Mouse (Mus musculus) MEL (cell line): ENCODE measurements at regions not wholly inside any gene's neighbourhood (a gene's known extent, or its start where the extent isn't known, plus 50 kb on each side); places are given as distances from the start of the nearest gene placed in this dataset.

Experiments
- DNase-seq: peaks from one replicate; pipeline ENCODE4 v3.0.0; 2011; ENCODE audit warnings: low read depth, low spot score
- H3K27ac ChIP-seq: 2 replicates; pipeline ENCODE4 v1.5.1; 2012; ENCODE audit warnings: low read depth, mild to moderate bottlenecking, control low read depth, low read length, moderate library complexity; ENCODE audit not compliant: control insufficient read depth
- H3K27me3 ChIP-seq, 2 experiments: fragments of 150-350 bp in 1 of 2; sonication (generic) in 1 of 2; 2 replicates each; pipeline ENCODE4 v1.6.1; 2012; ENCODE audit warnings: low read length in 2 of 2, mild to moderate bottlenecking in 2 of 2, improper control_type of control experiment in 1 of 2, moderate library complexity in 1 of 2; ENCODE audit not compliant: insufficient read depth in 2 of 2, control insufficient read depth in 1 of 2
- H3K36me3 ChIP-seq, 2 experiments: 2 replicates each; pipeline ENCODE4 v1.6.1; 2012 to 2014; ENCODE audit warnings: low read length in 2 of 2, improper control_type of control experiment in 1 of 2, inconsistent platforms in 1 of 2, mild to moderate bottlenecking in 1 of 2; ENCODE audit not compliant: insufficient read depth in 2 of 2, control insufficient read depth in 1 of 2
- H3K4me1 ChIP-seq, 2 experiments: fragments of 150-350 bp in 1 of 2; sonication (generic) in 1 of 2; 2 replicates each; pipeline ENCODE4 v1.6.1; 2012; ENCODE audit warnings: low read length in 2 of 2, improper control_type of control experiment in 1 of 2, mild to moderate bottlenecking in 1 of 2; ENCODE audit not compliant: insufficient read depth in 2 of 2, control insufficient read depth in 1 of 2
- H3K4me3 ChIP-seq, 2 experiments: fragments of 150-350 bp in 1 of 2; sonication (generic) in 1 of 2; 2 replicates each; pipeline ENCODE4 v1.5.1; 2012; ENCODE audit warnings: low read depth in 2 of 2, low read length in 2 of 2, mild to moderate bottlenecking in 2 of 2, moderate library complexity in 2 of 2, control low read depth in 1 of 2, improper control_type of control experiment in 1 of 2; ENCODE audit not compliant: control insufficient read depth in 1 of 2, insufficient read depth in 1 of 2
- H3K79me2 ChIP-seq: 2 replicates; pipeline ENCODE4 v1.6.1; 2012; ENCODE audit warnings: mild to moderate bottlenecking, low read length, moderate library complexity; ENCODE audit not compliant: control insufficient read depth, poor library complexity, insufficient read depth
- H3K9ac ChIP-seq: 2 replicates; pipeline ENCODE4 v1.6.1; 2012; ENCODE audit warnings: low read depth, mild to moderate bottlenecking, control low read depth, low read length, moderate library complexity; ENCODE audit not compliant: control insufficient read depth, poor library complexity, severe bottlenecking
- H3K9me3 ChIP-seq: fragments of 150-350 bp; sonication (generic); replicated peaks from 2 replicates; pipeline ENCODE4 v1.6.1; 2012; ENCODE audit warnings: mild to moderate bottlenecking, low read length, improper control_type of control experiment, moderate library complexity; ENCODE audit not compliant: insufficient read depth
- BHLHE40 ChIP-seq: IDR thresholded peaks from 2 replicates; pipeline ENCODE4 v1.6.1; 2012; ENCODE audit warnings: low read depth, mild to moderate bottlenecking, inconsistent platforms, low read length, improper control_type of control experiment, borderline replicate concordance
- CHD2 ChIP-seq: IDR thresholded peaks from 2 replicates; pipeline ENCODE4 v1.6.1; 2011; ENCODE audit warnings: low read length, improper control_type of control experiment
- CTCF ChIP-seq, 3 experiments: IDR thresholded peaks in 2 of 3; conservative IDR thresholded peaks in 1 of 3; 2 replicates each; pipeline ENCODE4 v1.5.1; 2011 to 2012; ENCODE audit warnings: low read length in 3 of 3, low read depth in 2 of 3, mild to moderate bottlenecking in 2 of 3, improper control_type of control experiment in 1 of 3, inconsistent platforms in 1 of 3, mixed read lengths in 1 of 3, moderate library complexity in 1 of 3; ENCODE audit not compliant: control insufficient read depth in 1 of 3, insufficient read depth in 1 of 3, poor library complexity in 1 of 3, severe bottlenecking in 1 of 3
- ELF1 ChIP-seq: IDR thresholded peaks from 2 replicates; pipeline ENCODE4 v1.6.1; 2014; ENCODE audit warnings: low read depth, mild to moderate bottlenecking, inconsistent platforms, low read length, improper control_type of control experiment, moderate library complexity
- JUND ChIP-seq: IDR thresholded peaks from 2 replicates; pipeline ENCODE4 v1.6.1; 2011; ENCODE audit warnings: low read depth, mild to moderate bottlenecking, improper control_type of control experiment, low read length
- MAZ ChIP-seq: IDR thresholded peaks from 2 replicates; pipeline ENCODE4 v1.6.1; 2012; ENCODE audit warnings: low read depth, mild to moderate bottlenecking, inconsistent platforms, low read length, improper control_type of control experiment
- MEF2A ChIP-seq: IDR thresholded peaks from 2 replicates; pipeline ENCODE4 v1.6.1; 2014; ENCODE audit warnings: low read depth, mild to moderate bottlenecking, inconsistent platforms, low read length, improper control_type of control experiment; ENCODE audit not compliant: poor library complexity, insufficient replicate concordance, severe bottlenecking; ENCODE audit errors: extremely low read depth
- MYB ChIP-seq: IDR thresholded peaks from 2 replicates; pipeline ENCODE4 v1.6.1; 2011; ENCODE audit warnings: mild to moderate bottlenecking, low read depth, low read length, improper control_type of control experiment
- POLR2A ChIP-seq, 2 experiments: IDR thresholded peaks; 2 replicates each; pipeline ENCODE4 v1.6.1; 2011 to 2012; ENCODE audit warnings: low read length in 2 of 2, mild to moderate bottlenecking in 2 of 2, control low read depth in 1 of 2, improper control_type of control experiment in 1 of 2, low read depth in 1 of 2, moderate library complexity in 1 of 2; ENCODE audit not compliant: control insufficient read depth in 1 of 2, insufficient read depth in 1 of 2, poor library complexity in 1 of 2
- POLR2AphosphoS2 ChIP-seq: IDR thresholded peaks from 2 replicates; pipeline ENCODE4 v1.6.1; 2011; ENCODE audit warnings: low read length, improper control_type of control experiment
- SIN3A ChIP-seq: IDR thresholded peaks from 2 replicates; pipeline ENCODE4 v1.6.1; 2012; ENCODE audit warnings: low read length, improper control_type of control experiment, inconsistent platforms
- SMC3 ChIP-seq: IDR thresholded peaks from 2 replicates; pipeline ENCODE4 v1.6.1; 2011; ENCODE audit warnings: low read depth, low read length, improper control_type of control experiment
- TBP ChIP-seq: IDR thresholded peaks from 2 replicates; pipeline ENCODE4 v1.8.0; 2011; ENCODE audit warnings: low read depth, low read length, improper control_type of control experiment
- USF1 ChIP-seq: IDR thresholded peaks from 2 replicates; pipeline ENCODE4 v1.6.1; 2014; ENCODE audit warnings: low read depth, mild to moderate bottlenecking, inconsistent platforms, low read length, improper control_type of control experiment, moderate library complexity
- USF2 ChIP-seq, 2 experiments: IDR thresholded peaks; 2 replicates each; pipeline ENCODE4 v1.6.1; 2011 to 2012; ENCODE audit warnings: improper control_type of control experiment in 2 of 2, low read length in 2 of 2, borderline replicate concordance in 1 of 2, inconsistent platforms in 1 of 2, low read depth in 1 of 2, mild to moderate bottlenecking in 1 of 2; ENCODE audit not compliant: insufficient read depth in 1 of 2

GRCm38 (mm10) chr12:78119855-78120254 lies 74.2 kb upstream of the Gm6657 start:
- TF ChIP-seq MEF2A (no peak), POLR2AphosphoS2 (no peak), USF1 (no peak), USF2 (IDR thresholded peaks at IDR 0.05; ENCODE audit: borderline replicate concordance in 1 of 2, insufficient read depth in 1 of 2, low read depth in 1 of 2, low read length in 2 of 2) (no peak), MYB (no peak), SMC3 (no peak), CTCF (IDR thresholded peaks at IDR 0.05 in 2 of 3, conservative IDR thresholded peaks at IDR 0.05 in 1 of 3; ENCODE audit: control insufficient read depth in 1 of 3, insufficient read depth in 1 of 3, low read depth in 2 of 3, low read length in 3 of 3, poor library complexity in 1 of 3, severe bottlenecking in 1 of 3) (no peak), MAZ (no peak), TBP (no peak), SIN3A (no peak), BHLHE40 (no peak)
- no peaks in the 10 kb centered on the region for H3K79me2 ChIP-seq
- peaks cover 2 to 5% of the 10 kb centered on the region in 2 experiments; a peak in 3 of 4 replicates for H3K27me3 ChIP-seq
- no peak overlapping the region for H3K27ac ChIP-seq
- H3K9me3 ChIP-seq = no peaks in the 10 kb centered on the region
- no peaks in the 10 kb centered on the region for H3K4me1 ChIP-seq
- H3K36me3 ChIP-seq = no peaks in the 10 kb centered on the region
- H3K9ac ChIP-seq = no peak overlapping the region
- no peak overlapping the region for H3K4me3 ChIP-seq
- DNase-seq = no peak

- H3K4me1 ChIP-seq = no peaks in the 10 kb centered on the region
- no peaks in the 10 kb centered on the region for H3K9me3 ChIP-seq
- no peak overlapping the region for H3K27ac ChIP-seq
- peaks cover 0 to 9% of the 10 kb centered on the region in 2 experiments; a peak in 2 of 4 replicates for H3K27me3 ChIP-seq
- TF ChIP-seq JUND (no peak), TBP (no peak), POLR2A (IDR thresholded peaks at IDR 0.05; ENCODE audit: control insufficient read depth in 1 of 2, insufficient read depth in 1 of 2, low read depth in 1 of 2, low read length in 2 of 2, poor library complexity in 1 of 2) (no peak), CHD2 (no peak), ELF1 (no peak)
- no peaks in the 10 kb centered on the region for H3K36me3 ChIP-seq
- no peak overlapping the region for H3K4me3 ChIP-seq
- no peak for DNase-seq
- no peak overlapping the region for H3K9ac ChIP-seq
- no peaks in the 10 kb centered on the region for H3K79me2 ChIP-seq
These were observed 64.8 kb upstream of the Gm6657 start for GRCm38 (mm10) chr12:78129130-78129845.
